Mouse (Mus musculus) erythroblast, embryonic 14.5 days (primary cell): ENCODE measurements around the gene Sorbs2.

Experiments used
- GATA1 ChIP-seq: IDR thresholded peaks from 2 replicates; pipeline ENCODE4 v1.6.1; 2012; ENCODE audit warnings: low read length, inconsistent platforms, mixed read lengths
- TAL1 ChIP-seq: IDR thresholded peaks from 3 replicates; pipeline ENCODE4 v1.6.1; 2012; ENCODE audit warnings: low read length, inconsistent platforms, mixed read lengths

DNA sequence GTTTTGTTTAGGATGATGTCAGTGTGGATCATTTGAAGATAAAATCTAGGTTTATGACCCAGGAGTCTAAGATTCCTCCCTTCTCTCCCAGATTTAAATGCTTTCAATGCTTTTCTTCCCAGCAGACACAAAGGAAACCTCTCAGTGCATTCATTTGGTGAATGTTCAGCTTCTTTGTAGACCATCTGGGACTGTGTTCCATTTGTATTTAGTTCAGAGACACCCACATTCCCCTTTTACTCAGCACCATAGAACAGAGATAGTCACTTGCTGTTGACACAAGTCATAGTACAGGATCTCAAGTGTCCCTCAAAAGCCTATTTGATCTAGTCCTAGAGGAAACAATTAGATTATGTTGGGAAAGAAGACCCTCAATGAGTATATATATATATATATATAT lies 4.8 kb downstream of the Sorbs2 start:
- TF ChIP-seq TAL1 (no peak), GATA1 (no peak)
